Mouse (Mus musculus) cortical plate, adult 2 months (tissue): ENCODE measurements at regions not wholly inside any gene's neighbourhood (a gene's known extent, or its start where the extent isn't known, plus 50 kb on each side); places are given as distances from the start of the nearest gene placed in this dataset.

Experiments used
- CTCF ChIP-seq: fragments of 200-500 bp; IDR thresholded peaks from 2 replicates; pipeline ENCODE4 v1.5.1; 2011; ENCODE audit warnings: mild to moderate bottlenecking, control low read depth, low read length; ENCODE audit not compliant: insufficient read depth; ENCODE audit errors: extremely low read depth
- POLR2A ChIP-seq: fragments of 200-500 bp; IDR thresholded peaks from 2 replicates; pipeline ENCODE4 v1.6.1; 2011; ENCODE audit warnings: mild to moderate bottlenecking, low read length, control low read depth; ENCODE audit not compliant: insufficient read depth; ENCODE audit errors: extremely low read depth

DNA sequence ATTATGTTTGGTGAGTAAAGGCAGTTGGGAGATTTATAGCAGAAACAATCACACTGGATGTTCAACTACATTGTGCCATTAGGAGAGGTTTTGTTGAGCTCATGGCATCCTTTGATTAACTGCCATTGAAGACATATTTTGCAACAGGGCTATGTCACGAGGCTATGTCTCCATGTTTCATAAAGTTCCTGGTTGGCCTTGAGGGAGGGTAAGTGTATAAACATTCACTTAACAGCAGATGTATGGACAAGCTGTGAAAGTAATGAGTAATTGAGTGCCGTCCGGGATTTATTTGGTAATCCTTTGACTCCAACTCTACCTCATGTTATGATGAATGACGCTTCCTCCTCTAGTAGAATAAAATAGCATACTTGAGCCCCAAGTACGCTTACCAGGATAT lies 225.0 kb downstream of the Pcdh10 start:
- no peak for TF ChIP-seq CTCF
- TF ChIP-seq POLR2A: no peak
